Mouse (Mus musculus) intestine, embryonic 14.5 days (tissue): Measurements from ENCODE around the gene Pibf1. TPM values are rescaled to one million over a fixed set of nuclear protein-coding genes. Genes with fewer than 3 reads are reported as not detected.

Experiments used
- ATAC-seq: fragments of 200-750 bp; cut with Nextera tagmentation; replicated peaks from 2 replicates; pipeline ENCODE4 v1.8.0; 2017; ENCODE audit warnings: low read depth, moderate number of reproducible peaks, moderate TSS enrichment, moderate library complexity; ENCODE audit not compliant: low FRiP score, low TSS enrichment
- DNase-seq: peaks from one replicate; pipeline ENCODE4 v3.0.0-alpha.2; 2018; ENCODE audit warnings: low spot score
- H3K27ac ChIP-seq: fragments of 300-500 bp; sonication (generic); 2 replicates; pipeline ENCODE4 v1.5.1; 2014; ENCODE audit warnings: low read depth, mild to moderate bottlenecking, control low read depth
- H3K27me3 ChIP-seq: fragments of 300-500 bp; sonication (generic); replicated peaks from 2 replicates; pipeline ENCODE4 v1.6.1; 2014; ENCODE audit warnings: low read length, control low read depth; ENCODE audit not compliant: control insufficient read depth, insufficient read depth
- H3K36me3 ChIP-seq: fragments of 300-500 bp; sonication (generic); 2 replicates; pipeline ENCODE4 v1.6.1; 2014; ENCODE audit warnings: low read length, control low read depth; ENCODE audit not compliant: control insufficient read depth, insufficient read depth
- H3K4me1 ChIP-seq: fragments of 300-500 bp; sonication (generic); replicated peaks from 2 replicates; pipeline ENCODE4 v1.6.1; 2014; ENCODE audit warnings: low read length, control low read depth, mixed read lengths; ENCODE audit not compliant: control insufficient read depth, insufficient read depth
- H3K4me2 ChIP-seq: fragments of 300-500 bp; sonication (generic); 2 replicates; pipeline ENCODE4 v1.6.1; 2014; ENCODE audit warnings: low read length
- H3K4me3 ChIP-seq: fragments of 300-500 bp; sonication (generic); 2 replicates; pipeline ENCODE4 v1.5.1; 2014; ENCODE audit warnings: low read depth, low read length, control low read depth, mixed read lengths
- H3K9ac ChIP-seq: fragments of 300-500 bp; sonication (generic); 2 replicates; pipeline ENCODE4 v1.6.1; 2014; ENCODE audit warnings: mild to moderate bottlenecking, low read length
- H3K9me3 ChIP-seq: fragments of 300-500 bp; sonication (generic); 2 replicates; pipeline ENCODE4 v1.6.1; 2016; ENCODE audit warnings: low read length, control low read depth; ENCODE audit not compliant: control insufficient read depth
- WGBS: fragments of 180-500 bp; shearing (Covaris S2); extraction: QIAGEN DNeasy Blood & Tissue Kit; methylation state at CpG from one replicate; pipeline ENCODE4 v1.1.7; 2014; 5-methylcytosine and 5-hydroxymethylcytosine counted together
- polyA plus RNA-seq: library from polyadenylated mRNA; unstranded; fragments of >200 nt; fragmentation: Nextera tagmentation; extraction: Ambion mirVana; gene quantifications from 2 replicates; pipeline ENCODE4 v1.2.1, GENCODE M21; 2014

Pibf1 gene
- polyA plus RNA-seq, 1 experiment from 2014 or later: 17.7 TPM

- no peak overlapping the region for H3K4me3 ChIP-seq
- no peaks in the 10 kb centered on the region for H3K4me1 ChIP-seq
- no peak for ATAC-seq
- no peak overlapping the region for H3K4me2 ChIP-seq
- no peaks in the 10 kb centered on the region for H3K9me3 ChIP-seq
- H3K9ac ChIP-seq: no peak overlapping the region
- no peaks in the 10 kb centered on the region for H3K27me3 ChIP-seq
- 78% methylated on average over 6 of the region's 6 CpGs for WGBS
- no peak overlapping the region for H3K27ac ChIP-seq
- H3K36me3 ChIP-seq: peaks cover 16% of the 10 kb centered on the region
- DNase-seq: no peak
Measured at GRCm38 (mm10) chr14:99159940-99160339, 60.7 kb downstream of the Pibf1 start.

DNA sequence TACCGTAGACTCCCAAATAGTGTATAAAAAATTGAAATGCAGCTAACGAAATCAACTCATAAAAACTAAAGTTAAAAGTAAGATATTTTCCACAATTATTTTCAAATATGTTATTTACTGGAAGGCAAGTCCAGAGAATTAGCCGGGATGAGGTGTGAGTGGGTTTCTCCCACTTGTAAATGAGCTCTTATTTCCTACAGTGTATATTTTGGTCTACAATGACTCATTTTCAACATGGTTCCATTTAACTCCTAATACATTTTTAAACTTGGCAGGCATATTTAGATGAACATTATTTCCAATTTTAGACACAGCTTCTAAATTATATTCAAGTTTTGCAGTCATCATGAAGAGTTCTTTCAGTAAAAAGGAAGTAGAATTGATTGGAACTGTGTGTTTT lies 63.8 kb downstream of the Pibf1 start:
- H3K27me3 ChIP-seq: no peaks in the 10 kb centered on the region
- H3K36me3 ChIP-seq: peaks cover 11% of the 10 kb centered on the region; the same call in 1 of the 2 replicates
- ATAC-seq (no peak), DNase-seq (no peak)
- no peak overlapping the region for H3K9ac ChIP-seq
- 90% methylated on average over 3 of the region's 3 CpGs for WGBS
- H3K9me3 ChIP-seq: no peaks in the 10 kb centered on the region
- no peak overlapping the region for H3K4me2 ChIP-seq
- H3K4me3 ChIP-seq: no peak overlapping the region
- H3K27ac ChIP-seq: no peak overlapping the region
- no peaks in the 10 kb centered on the region for H3K4me1 ChIP-seq

- Histone ChIP-seq H3K4me1 (no peaks in the 10 kb centered on the region), H3K9ac (no peak overlapping the region), H3K27ac (no peak overlapping the region), H3K4me2 (no peak overlapping the region), H3K4me3 (no peak overlapping the region), H3K27me3 (no peaks in the 10 kb centered on the region), H3K9me3 (no peaks in the 10 kb centered on the region), H3K36me3 (0 out of 2 replicates have a peak, but pooled peaks cover under 1% of the 10 kb centered on the region)
- DNase-seq (no peak), ATAC-seq (no peak)
- 61% methylated on average over 4 of the region's 4 CpGs for WGBS
Measured at GRCm38 (mm10) chr14:99174138-99174745, 75.0 kb downstream of the Pibf1 start.

DNA sequence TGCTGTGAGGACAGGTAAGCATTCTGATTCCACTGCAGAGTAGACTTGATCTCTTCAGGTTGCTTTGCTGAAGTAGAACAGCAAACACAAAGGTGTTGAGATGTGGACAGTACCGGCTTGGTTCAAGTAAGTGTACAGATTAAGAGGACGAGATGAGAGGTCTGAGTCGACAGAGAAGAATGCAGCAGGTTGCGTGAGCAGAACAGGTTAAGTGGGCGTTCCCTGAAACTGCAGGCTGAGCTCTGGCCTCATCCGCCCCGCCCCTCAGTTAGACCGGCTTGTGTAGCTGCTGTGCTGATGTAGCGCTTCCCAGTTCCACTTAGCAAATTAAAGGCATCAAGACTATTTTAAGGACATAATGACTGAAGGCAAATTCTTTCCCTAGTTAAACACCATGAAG lies 77.3 kb downstream of the Pibf1 start:
- Histone ChIP-seq H3K4me3 (no peak overlapping the region), H3K9me3 (no peaks in the 10 kb centered on the region), H3K27ac (no peak overlapping the region), H3K9ac (no peak overlapping the region), H3K27me3 (no peaks in the 10 kb centered on the region), H3K4me1 (no peaks in the 10 kb centered on the region), H3K4me2 (no peak overlapping the region), H3K36me3 (0 out of 2 replicates have a peak, but pooled peaks cover 3% of the 10 kb centered on the region)
- WGBS: 44% methylated on average over 9 of the region's 9 CpGs
- no peak for DNase-seq
- 0 out of 2 replicates have a peak, but pooled peaks have one; percentile 62 for ATAC-seq

DNA sequence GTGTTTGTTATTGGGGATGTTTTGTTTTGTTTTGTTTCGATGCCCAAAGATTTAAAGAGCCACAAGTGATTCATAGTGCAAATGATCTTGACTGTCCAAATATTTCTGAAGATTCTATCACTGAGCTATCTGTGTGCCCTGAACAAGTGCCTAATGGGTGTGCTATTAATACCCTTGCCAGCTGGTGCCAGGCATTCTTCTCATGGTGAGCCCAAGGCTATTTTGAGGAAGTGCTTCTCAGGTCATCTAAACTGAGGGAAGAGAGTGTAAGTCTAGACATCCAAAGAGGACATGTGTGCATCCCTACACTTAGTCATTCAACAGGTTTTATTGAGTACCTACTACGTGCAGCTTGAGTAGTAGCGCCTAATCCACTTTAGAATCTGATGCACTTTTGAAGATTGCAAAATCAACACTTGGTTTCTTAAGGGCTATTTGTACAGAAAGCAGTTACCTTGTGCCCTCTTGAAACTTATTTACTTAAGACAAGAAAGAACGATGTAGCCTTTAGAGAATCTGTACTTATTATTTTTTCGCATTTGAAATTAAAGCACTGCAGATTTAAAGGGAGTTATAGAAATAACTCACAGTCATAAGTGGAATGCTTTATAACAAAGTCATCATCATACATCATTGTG lies 91.0 kb downstream of the Pibf1 start:
- WGBS: 93% methylated on average over 5 of the region's 5 CpGs
- Histone ChIP-seq H3K9ac (no peak overlapping the region), H3K9me3 (no peaks in the 10 kb centered on the region), H3K27me3 (no peaks in the 10 kb centered on the region), H3K4me3 (no peak overlapping the region), H3K27ac (no peak overlapping the region), H3K4me2 (no peak overlapping the region), H3K36me3 (no peaks in the 10 kb centered on the region), H3K4me1 (no peaks in the 10 kb centered on the region)
- no peak for ATAC-seq
- DNase-seq: no peak

- H3K27ac ChIP-seq: no peak overlapping the region
- peaks cover 10% of the 10 kb centered on the region; the same call in 1 of the 2 replicates for H3K36me3 ChIP-seq
- no peaks in the 10 kb centered on the region for H3K27me3 ChIP-seq
- no peak for DNase-seq
- no peaks in the 10 kb centered on the region for H3K4me1 ChIP-seq
- ATAC-seq: no peak
- H3K4me2 ChIP-seq: no peak overlapping the region
- WGBS: 98% methylated on average over 2 of the region's 2 CpGs
- no peaks in the 10 kb centered on the region for H3K9me3 ChIP-seq
- no peak overlapping the region for H3K9ac ChIP-seq
- H3K4me3 ChIP-seq: no peak overlapping the region
Measured at GRCm38 (mm10) chr14:99205865-99206264, 106.6 kb downstream of the Pibf1 start.

- Histone ChIP-seq H3K9ac (no peak overlapping the region), H3K4me3 (no peak overlapping the region), H3K27ac (no peak overlapping the region), H3K9me3 (no peaks in the 10 kb centered on the region), H3K36me3 (peaks cover 17% of the 10 kb centered on the region; the same call in 1 of the 2 replicates), H3K4me2 (no peak overlapping the region), H3K4me1 (no peaks in the 10 kb centered on the region), H3K27me3 (no peaks in the 10 kb centered on the region)
- DNase-seq (no peak), ATAC-seq (no peak)
- 90% methylated on average over 5 of the region's 5 CpGs for WGBS
Measured at GRCm38 (mm10) chr14:99206591-99206990, 107.4 kb downstream of the Pibf1 start.

DNA sequence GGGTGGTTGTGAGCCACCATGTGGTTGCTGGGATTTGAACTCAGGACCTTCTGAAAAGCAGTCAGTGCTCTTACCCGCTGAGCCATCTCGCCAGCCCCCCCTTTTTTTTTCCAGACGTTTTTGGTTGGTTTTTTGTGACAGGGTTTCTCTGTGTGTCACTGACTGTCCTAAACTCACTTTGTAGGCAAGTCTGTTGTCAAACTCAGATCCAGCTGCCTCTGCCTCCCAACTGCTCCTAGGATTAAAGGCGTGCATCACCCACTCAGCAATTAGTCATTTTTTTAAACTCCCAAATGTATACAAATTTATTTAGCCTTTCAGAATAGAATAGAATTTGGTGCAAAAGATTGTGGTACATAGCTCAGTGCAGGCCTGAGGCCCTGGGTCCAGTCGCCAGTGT lies 111.2 kb downstream of the Pibf1 start:
- ATAC-seq (no peak), DNase-seq (no peak)
- no peak overlapping the region for H3K27ac ChIP-seq
- H3K9ac ChIP-seq: no peak overlapping the region
- H3K4me1 ChIP-seq: no peaks in the 10 kb centered on the region
- H3K36me3 ChIP-seq: 0 out of 2 replicates have a peak, but pooled peaks cover 12% of the 10 kb centered on the region
- WGBS: 85% methylated on average over 5 of the region's 5 CpGs
- no peaks in the 10 kb centered on the region for H3K9me3 ChIP-seq
- no peak overlapping the region for H3K4me2 ChIP-seq
- no peaks in the 10 kb centered on the region for H3K27me3 ChIP-seq
- H3K4me3 ChIP-seq: no peak overlapping the region
